Mouse (Mus musculus) 3T3-L1 (cell line): Measurements from ENCODE around the gene Ahnak.
"Not testable (repeated sequence)": the region's sequence is repeated elsewhere in the genome, so short reads cannot be mapped to it uniquely, and the experiment has no call there.

Experiments used
- DNase-seq: peaks from one replicate; pipeline ENCODE4 v3.0.0-alpha.2; 2015; ENCODE audit warnings: low read depth, low spot score

Ahnak gene

GRCm38 (mm10) chr19:9065621-9066561, 76.8 kb downstream of the Ahnak start:
- DNase-seq, result peak; percentile 74

- DNase-seq, result no peak
Measured at GRCm38 (mm10) chr19:9067292-9067691, 78.2 kb downstream of the Ahnak start.

GRCm38 (mm10) chr19:9069687-9070307, 80.7 kb downstream of the Ahnak start:
- DNase-seq, result no peak

GRCm38 (mm10) chr19:9070316-9070715, 81.2 kb downstream of the Ahnak start:
- DNase-seq, result no peak

GRCm38 (mm10) chr19:9071456-9072156, 82.5 kb downstream of the Ahnak start:
- DNase-seq, result peak; percentile 91

GRCm38 (mm10) chr19:9072157-9072530, 83.1 kb downstream of the Ahnak start:
- peak; percentile 66 for DNase-seq

GRCm38 (mm10) chr19:9073776-9074411, 84.8 kb downstream of the Ahnak start:
- peak; percentile 99 for DNase-seq

GRCm38 (mm10) chr19:9074424-9074823, 85.3 kb downstream of the Ahnak start:
- no peak for DNase-seq

- DNase-seq, result peak; percentile 51
Measured at GRCm38 (mm10) chr19:9075558-9075957, 86.5 kb downstream of the Ahnak start.

- no peak for DNase-seq
Measured at GRCm38 (mm10) chr19:9076035-9076434, 87.0 kb downstream of the Ahnak start.

- DNase-seq, result peak; percentile 77
Measured at GRCm38 (mm10) chr19:9076982-9077660, 88.0 kb downstream of the Ahnak start.

GRCm38 (mm10) chr19:9079916-9080315, 90.8 kb downstream of the Ahnak start:
- peak; percentile 78 for DNase-seq

- no peak for DNase-seq
Measured at GRCm38 (mm10) chr19:9081311-9082190, 92.5 kb downstream of the Ahnak start.

- DNase-seq, result peak; percentile 94
Measured at GRCm38 (mm10) chr19:9082191-9083009, 93.3 kb downstream of the Ahnak start.

GRCm38 (mm10) chr19:9083010-9083355, 93.9 kb downstream of the Ahnak start:
- DNase-seq, result peak; percentile 89

- DNase-seq, result not testable (repeated sequence)
Measured at GRCm38 (mm10) chr19:9083892-9084291, 94.8 kb downstream of the Ahnak start.

GRCm38 (mm10) chr19:9087821-9088220, 98.7 kb downstream of the Ahnak start, which contains the start of gene Scgb1a1:
Gene Scgb1a1, minus strand, starts transcription at chr19:9087958.
- DNase-seq, result no peak

GRCm38 (mm10) chr19:9090191-9090590, 101.1 kb downstream of the Ahnak start:
- DNase-seq, result peak; percentile 37

- no peak for DNase-seq
Measured at GRCm38 (mm10) chr19:9090709-9091108, 101.6 kb downstream of the Ahnak start.
